Mouse (Mus musculus) intestine, postnatal 0 days (tissue): ENCODE data around the gene Socs7. TPM values are rescaled to one million over a fixed set of nuclear protein-coding genes. Genes with fewer than 3 reads are reported as not detected.

Experiments used
- ATAC-seq: fragments of 200-750 bp; cut with Nextera tagmentation; 2 replicates; pipeline ENCODE4 v1.8.0; 2017; ENCODE audit warnings: mild to moderate bottlenecking, moderate TSS enrichment, moderate library complexity
- H3K27ac ChIP-seq: fragments of 300-500 bp; sonication (generic); 2 replicates; pipeline ENCODE4 v1.5.1; 2014; ENCODE audit warnings: mild to moderate bottlenecking, low read depth, low read length, moderate library complexity
- H3K27me3 ChIP-seq: fragments of 300-500 bp; sonication (generic); replicated peaks from 2 replicates; pipeline ENCODE4 v1.6.1; 2014; ENCODE audit warnings: low read length, mixed read lengths; ENCODE audit not compliant: control insufficient read depth, insufficient read depth
- H3K36me3 ChIP-seq: fragments of 300-500 bp; sonication (generic); 2 replicates; pipeline ENCODE4 v1.6.1; 2014; ENCODE audit warnings: mild to moderate bottlenecking, moderate library complexity; ENCODE audit not compliant: control insufficient read depth, insufficient read depth
- H3K4me1 ChIP-seq: fragments of 300-500 bp; sonication (generic); replicated peaks from 2 replicates; pipeline ENCODE4 v1.6.1; 2014; ENCODE audit warnings: antibody characterized with exemption, low read length, mixed read lengths; ENCODE audit not compliant: control insufficient read depth, insufficient read depth
- H3K4me2 ChIP-seq: fragments of 300-500 bp; sonication (generic); replicated peaks from 2 replicates; pipeline ENCODE4 v1.6.1; 2014; ENCODE audit warnings: low read depth, mild to moderate bottlenecking, moderate library complexity
- H3K4me3 ChIP-seq: fragments of 300-500 bp; sonication (generic); 2 replicates; pipeline ENCODE4 v1.5.1; 2014; ENCODE audit warnings: low read depth, low read length
- H3K9ac ChIP-seq: fragments of 300-500 bp; sonication (generic); 2 replicates; pipeline ENCODE4 v1.6.1; 2014; ENCODE audit warnings: mild to moderate bottlenecking, low read depth, low read length
- H3K9me3 ChIP-seq: fragments of 300-500 bp; sonication (generic); 2 replicates; pipeline ENCODE4 v1.6.1; 2016; ENCODE audit warnings: mixed run types; ENCODE audit not compliant: control insufficient read depth
- CTCF ChIP-seq: sonication (generic); IDR thresholded peaks from 2 replicates; pipeline ENCODE4 v1.5.1; 2016; ENCODE audit warnings: low read depth, mild to moderate bottlenecking, control low read depth, antibody characterized with exemption, moderate library complexity
- WGBS: fragments of 180-500 bp; shearing (Covaris S2); extraction: QIAGEN DNeasy Blood & Tissue Kit; methylation state at CpG from one replicate; pipeline ENCODE4 v1.1.7; 2014; 5-methylcytosine and 5-hydroxymethylcytosine counted together
- polyA plus RNA-seq: library from polyadenylated mRNA; unstranded; fragments of >200 nt; fragmentation: Nextera tagmentation; extraction: Ambion mirVana; gene quantifications from 2 replicates; pipeline ENCODE4 v1.2.1, GENCODE M21; 2015

The Socs7 gene
- polyA plus RNA-seq, 1 experiment from 2014 or later = 2.5 TPM

DNA sequence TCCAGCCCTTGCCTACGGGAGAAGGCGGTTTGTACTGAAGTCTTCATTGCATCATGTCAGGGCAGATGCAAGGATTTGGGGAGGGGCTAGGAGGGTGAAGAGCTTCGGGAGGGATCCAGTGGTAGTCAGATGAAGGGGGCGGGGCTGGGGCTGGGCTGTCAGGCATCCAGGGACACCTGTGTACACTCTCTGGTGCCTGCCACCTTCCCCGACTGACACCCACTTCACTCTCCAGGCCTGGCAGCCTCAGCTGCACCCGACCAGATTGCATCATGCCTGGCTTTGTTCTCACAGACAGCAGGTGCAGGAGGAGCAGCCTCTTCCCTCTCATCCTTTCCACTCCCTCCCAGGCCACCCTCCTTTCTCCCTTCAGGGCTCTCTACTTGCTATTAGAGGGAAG is 38.7 kb downstream of the Socs7 start:
- Histone ChIP-seq H3K9me3 (no peaks in the 10 kb centered on the region), H3K4me2 (no peak overlapping the region), H3K4me1 (0 out of 2 replicates have a peak, but pooled peaks cover 2% of the 10 kb centered on the region), H3K27ac (no peak overlapping the region), H3K36me3 (peaks cover 6% of the 10 kb centered on the region; the same call in 1 of the 2 replicates), H3K4me3 (no peak overlapping the region), H3K9ac (no peak overlapping the region), H3K27me3 (0 out of 2 replicates have a peak, but pooled peaks cover 2% of the 10 kb centered on the region)
- no peak for TF ChIP-seq CTCF
- 20% methylated on average over 6 of the region's 6 CpGs for WGBS
- ATAC-seq = no peak

DNA sequence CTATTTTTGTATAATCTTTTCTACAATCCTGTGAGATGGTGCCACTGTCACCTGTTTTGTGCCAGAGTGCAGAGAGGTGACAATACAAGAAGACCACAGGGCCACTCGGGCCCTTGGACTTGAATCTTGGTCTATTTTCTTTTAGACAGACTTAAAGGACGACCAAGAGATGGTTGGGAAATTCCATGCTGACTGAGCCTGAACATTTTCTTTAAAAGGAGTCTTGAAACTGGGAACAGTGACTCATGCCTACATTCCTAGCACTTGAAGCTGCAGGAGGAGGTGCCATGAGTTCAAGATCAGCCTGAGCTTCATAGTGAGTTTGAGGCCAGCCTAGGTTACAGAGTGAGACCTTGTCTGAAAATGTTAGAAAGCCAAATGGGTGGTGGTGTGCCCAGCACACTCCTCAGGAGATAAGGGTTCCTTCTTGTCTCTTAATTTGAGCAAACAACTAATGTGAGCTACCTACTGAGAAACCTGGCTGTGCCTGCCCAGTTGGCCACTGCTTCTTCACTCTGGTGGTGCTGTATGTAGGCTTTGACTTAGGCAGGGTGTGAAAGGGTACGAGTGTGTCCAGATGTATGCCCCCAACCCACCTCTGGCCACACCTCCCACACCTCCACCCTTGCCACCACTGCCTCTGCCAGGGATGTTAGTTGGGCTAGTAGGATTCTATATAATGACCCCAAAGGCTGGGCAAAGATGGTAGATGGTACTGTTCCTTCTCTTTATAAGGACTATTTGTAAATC is 39.5 kb downstream of the Socs7 start:
- Histone ChIP-seq H3K4me3 (no peak overlapping the region), H3K36me3 (no peaks in the 10 kb centered on the region), H3K4me1 (0 out of 2 replicates have a peak, but pooled peaks cover 2% of the 10 kb centered on the region), H3K27me3 (0 out of 2 replicates have a peak, but pooled peaks cover 10% of the 10 kb centered on the region), H3K27ac (no peak overlapping the region), H3K9ac (no peak overlapping the region), H3K9me3 (no peaks in the 10 kb centered on the region), H3K4me2 (no peak overlapping the region)
- WGBS = 85% methylated on average over 3 of the region's 3 CpGs
- ATAC-seq = no peak
- no peak for TF ChIP-seq CTCF

DNA sequence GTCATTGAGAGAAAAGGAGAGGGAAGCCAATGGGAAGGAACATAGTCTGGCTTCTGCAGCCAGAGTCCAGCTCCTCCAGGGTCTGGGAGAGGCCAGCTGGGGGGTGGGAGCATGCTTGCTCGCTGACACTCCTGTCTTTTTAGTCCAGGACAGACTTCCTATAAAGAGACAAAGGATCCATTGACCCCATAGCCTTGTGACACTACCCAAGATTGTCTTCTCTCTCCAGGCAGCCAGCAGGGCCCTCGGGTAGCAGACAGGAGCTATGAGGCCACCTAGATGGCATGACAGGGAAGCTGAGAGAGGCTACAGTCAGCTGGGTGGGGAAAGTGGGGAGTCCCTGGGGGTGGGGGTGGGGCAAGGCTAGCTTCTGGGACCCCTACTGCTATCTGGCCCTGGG is 40.4 kb downstream of the Socs7 start:
- no peaks in the 10 kb centered on the region for H3K9me3 ChIP-seq

DNA sequence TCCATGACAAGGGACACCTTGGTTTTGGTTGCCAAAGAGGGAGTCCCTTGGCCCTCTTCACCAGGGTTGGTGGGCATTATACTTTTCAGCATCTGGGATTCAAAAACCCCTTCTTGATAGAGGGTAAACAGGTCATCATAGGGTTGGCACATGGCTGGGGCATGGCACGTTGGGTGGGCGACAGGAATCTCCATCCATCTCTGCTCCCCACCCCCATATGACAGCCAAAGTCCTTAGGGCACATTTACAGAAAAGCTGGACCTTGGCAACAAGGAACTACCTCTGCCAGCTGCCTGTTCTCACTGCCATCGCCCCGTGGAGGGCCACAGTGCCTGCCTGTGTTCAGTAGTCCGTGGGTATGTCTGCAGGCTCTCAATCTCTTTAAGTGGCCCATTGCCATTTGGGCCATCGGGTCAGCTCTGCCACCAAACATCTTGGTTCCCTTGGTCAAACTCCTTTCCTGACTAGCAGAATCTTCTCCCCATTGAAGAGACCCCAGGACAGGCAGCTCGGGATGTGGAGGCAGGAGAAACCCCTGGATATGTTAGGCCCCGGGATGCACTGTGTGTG is 41.3 kb downstream of the Socs7 start:
- H3K9ac ChIP-seq = no peak overlapping the region
- 41% methylated on average over 8 of the region's 8 CpGs for WGBS
- no peak for ATAC-seq

More for the DNA sequence above, 40.4 kb downstream of the Socs7 start:
- H3K27me3 ChIP-seq = 0 out of 2 replicates have a peak, but pooled peaks cover 12% of the 10 kb centered on the region
- H3K4me3 ChIP-seq = no peak overlapping the region
- WGBS = 38% methylated on average over 2 of the region's 2 CpGs
- no peak overlapping the region for H3K4me2 ChIP-seq
- H3K36me3 ChIP-seq = no peaks in the 10 kb centered on the region
- H3K4me1 ChIP-seq = 0 out of 2 replicates have a peak, but pooled peaks cover 2% of the 10 kb centered on the region
- ATAC-seq = no peak
- no peak overlapping the region for H3K9ac ChIP-seq
- H3K27ac ChIP-seq = no peak overlapping the region
- TF ChIP-seq CTCF = no peak

DNA sequence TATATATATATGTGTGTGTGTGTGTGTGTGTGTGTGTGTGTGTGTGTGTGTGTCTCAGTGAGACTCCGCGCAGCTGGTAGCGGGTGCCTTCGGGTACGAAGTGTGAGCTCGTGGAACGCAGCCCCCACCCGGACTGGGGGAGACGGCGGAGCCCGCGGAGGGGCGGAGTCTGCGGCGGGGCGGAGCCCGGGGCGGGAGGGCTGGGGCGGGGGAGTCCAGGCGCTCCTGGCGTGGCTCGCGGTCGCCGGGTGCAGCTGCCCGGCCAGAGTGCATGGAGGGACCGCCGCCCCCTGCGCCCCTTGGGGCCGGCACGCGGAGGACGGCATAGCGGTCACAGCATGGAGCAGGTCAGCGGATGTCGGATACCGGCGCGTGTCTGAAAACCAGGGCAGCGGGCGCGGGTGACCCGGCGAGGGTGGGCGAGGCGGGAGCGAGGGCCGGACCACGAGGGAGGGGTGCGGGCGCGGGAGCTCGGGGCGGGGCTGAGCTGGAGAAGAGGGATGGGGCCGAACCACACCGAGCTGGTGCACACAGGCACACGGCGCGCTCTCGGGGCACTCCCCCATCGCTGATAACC is 41.9 kb downstream of the Socs7 start:
- Histone ChIP-seq H3K27ac (no peak overlapping the region), H3K4me2 (peak overlapping the region; percentile 92), H3K9ac (peak overlapping the region; percentile 35; the same call in 1 of the 2 replicates), H3K27me3 (0 out of 2 replicates have a peak, but pooled peaks cover 12% of the 10 kb centered on the region), H3K4me1 (0 out of 2 replicates have a peak, but pooled peaks cover 2% of the 10 kb centered on the region), H3K4me3 (peak overlapping the region; percentile 50), H3K36me3 (no peaks in the 10 kb centered on the region), H3K9me3 (no peaks in the 10 kb centered on the region)
- no peak for TF ChIP-seq CTCF
- under 1% methylated on average over 41 of the region's 61 CpGs for WGBS
- 0 out of 2 replicates have a peak, but pooled peaks have one; percentile 14 for ATAC-seq

More for the DNA sequence above, 41.3 kb downstream of the Socs7 start:
- H3K36me3 ChIP-seq = no peaks in the 10 kb centered on the region
- no peaks in the 10 kb centered on the region for H3K9me3 ChIP-seq
- no peak for TF ChIP-seq CTCF
- H3K27me3 ChIP-seq = 0 out of 2 replicates have a peak, but pooled peaks cover 12% of the 10 kb centered on the region
- H3K27ac ChIP-seq = no peak overlapping the region
- peak overlapping the region; percentile 92 for H3K4me2 ChIP-seq
- 0 out of 2 replicates have a peak, but pooled peaks cover 2% of the 10 kb centered on the region for H3K4me1 ChIP-seq
- peak overlapping the region; percentile 50 for H3K4me3 ChIP-seq

DNA sequence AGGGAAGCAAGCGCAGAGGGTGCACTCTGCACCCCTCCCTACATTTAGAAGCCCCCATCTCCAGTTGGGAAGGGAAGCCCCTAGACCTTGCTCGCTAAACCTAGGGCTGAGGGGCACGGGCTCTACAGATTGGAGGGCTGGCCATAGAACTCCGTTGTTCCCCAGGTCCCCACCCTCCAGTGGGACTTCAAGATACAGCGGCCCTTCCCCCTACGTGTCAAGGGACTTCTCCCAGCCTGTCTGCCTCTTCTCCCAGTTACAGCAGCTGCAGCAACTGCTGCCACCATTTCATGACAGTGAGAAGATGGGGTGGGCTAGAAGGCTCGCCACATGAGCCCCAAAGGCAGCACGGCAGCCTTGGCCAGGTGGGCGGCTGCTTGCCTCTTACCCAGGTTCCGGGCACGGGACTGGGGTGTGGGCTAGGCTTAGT is 42.4 kb downstream of the Socs7 start:
- Histone ChIP-seq H3K9me3 (no peaks in the 10 kb centered on the region), H3K4me3 (peak overlapping the region; percentile 50), H3K4me2 (peak overlapping the region; percentile 92), H3K27ac (no peak overlapping the region), H3K36me3 (no peaks in the 10 kb centered on the region), H3K27me3 (0 out of 2 replicates have a peak, but pooled peaks cover 12% of the 10 kb centered on the region), H3K4me1 (0 out of 2 replicates have a peak, but pooled peaks cover 2% of the 10 kb centered on the region), H3K9ac (peak overlapping the region; percentile 35)
- TF ChIP-seq CTCF = no peak
- 4% methylated on average over 11 of the region's 11 CpGs for WGBS
- ATAC-seq = no peak
